Mouse (Mus musculus): Measurements from ENCODE around the gene Nlrp14. TPM values are rescaled to one million over a fixed set of nuclear protein-coding genes. Genes with fewer than 3 reads are reported as not detected.

The Nlrp14 gene
- polyA plus RNA-seq, 1 experiment: not detected

- Histone ChIP-seq H3K36me3 (ENCODE audit: control insufficient read depth, insufficient read depth, low read length) (no peaks in the 10 kb centered on the region), H3K4me1 (ENCODE audit: control insufficient read depth, insufficient read depth, low read length) (no peaks in the 10 kb centered on the region), H3K27me3 (replicated peaks; ENCODE audit: control insufficient read depth, insufficient read depth, low read length) (peaks cover 8% of the 10 kb centered on the region), H3K4me3 (ENCODE audit: insufficient read depth, low read depth, low read length) (no peak overlapping the region), H3K27ac (ENCODE audit: insufficient read depth, low read depth, low read length) (no peak overlapping the region)
- no peak for TF ChIP-seq POLR2A (IDR thresholded peaks at IDR 0.05; ENCODE audit: low read depth, low read length)
- no peak for TF ChIP-seq CTCF (conservative IDR thresholded peaks at IDR 0.05; ENCODE audit: insufficient read depth, insufficient read length, low read depth, low read length)
- WGBS: 29% methylated on average over 77 of the region's 77 CpGs
- peak; percentile 15 for DNase-seq
These were observed 43.4 kb downstream of the Nlrp14 start for GRCm38 (mm10) chr7:107210126-107210576.

- no peak overlapping the region for H3K27ac ChIP-seq (ENCODE audit: insufficient read depth, low read depth, low read length)
- H3K4me1 ChIP-seq (ENCODE audit: control insufficient read depth, insufficient read depth, low read length): no peaks in the 10 kb centered on the region
- H3K36me3 ChIP-seq (ENCODE audit: control insufficient read depth, insufficient read depth, low read length): no peaks in the 10 kb centered on the region
- TF ChIP-seq CTCF (conservative IDR thresholded peaks at IDR 0.05; ENCODE audit: insufficient read depth, insufficient read length, low read depth, low read length): peak; percentile 50
- no peak for TF ChIP-seq POLR2A (IDR thresholded peaks at IDR 0.05; ENCODE audit: low read depth, low read length)
- no peak overlapping the region for H3K4me3 ChIP-seq (ENCODE audit: insufficient read depth, low read depth, low read length)
- peak; percentile 39 for DNase-seq
- H3K27me3 ChIP-seq (replicated peaks; ENCODE audit: control insufficient read depth, insufficient read depth, low read length): no peaks in the 10 kb centered on the region; the same call in 1 of the 2 replicates
These were observed 48.9 kb downstream of the Nlrp14 start for GRCm38 (mm10) chr7:107215723-107216122.

- H3K36me3 ChIP-seq (ENCODE audit: control insufficient read depth, insufficient read depth, low read length): no peaks in the 10 kb centered on the region
- WGBS: 77% methylated on average over 2 of the region's 2 CpGs
- DNase-seq: no peak
- TF ChIP-seq POLR2A (IDR thresholded peaks at IDR 0.05; ENCODE audit: low read depth, low read length) (no peak), CTCF (conservative IDR thresholded peaks at IDR 0.05; ENCODE audit: insufficient read depth, insufficient read length, low read depth, low read length) (0 out of 2 replicates have a peak, but pooled peaks have one; percentile 8)
- H3K4me3 ChIP-seq (ENCODE audit: insufficient read depth, low read depth, low read length): no peak overlapping the region
- H3K27me3 ChIP-seq (replicated peaks; ENCODE audit: control insufficient read depth, insufficient read depth, low read length): no peaks in the 10 kb centered on the region
- H3K4me1 ChIP-seq (ENCODE audit: control insufficient read depth, insufficient read depth, low read length): no peaks in the 10 kb centered on the region
- no peak overlapping the region for H3K27ac ChIP-seq (ENCODE audit: insufficient read depth, low read depth, low read length)
These were observed 50.1 kb downstream of the Nlrp14 start for GRCm38 (mm10) chr7:107216845-107217244.

GRCm38 (mm10) chr7:107236854-107237253, 70.1 kb downstream of the Nlrp14 start:
- no peak overlapping the region for H3K4me3 ChIP-seq (ENCODE audit: insufficient read depth, low read depth, low read length)
- no peak for DNase-seq
- no peaks in the 10 kb centered on the region for H3K36me3 ChIP-seq (ENCODE audit: control insufficient read depth, insufficient read depth, low read length)
- no peak for TF ChIP-seq CTCF (conservative IDR thresholded peaks at IDR 0.05; ENCODE audit: insufficient read depth, insufficient read length, low read depth, low read length)
- no peak for TF ChIP-seq POLR2A (IDR thresholded peaks at IDR 0.05; ENCODE audit: low read depth, low read length)
- H3K27ac ChIP-seq (ENCODE audit: insufficient read depth, low read depth, low read length): no peak overlapping the region
- 49% methylated on average over 3 of the region's 3 CpGs for WGBS
- H3K4me1 ChIP-seq (ENCODE audit: control insufficient read depth, insufficient read depth, low read length): no peaks in the 10 kb centered on the region
- H3K27me3 ChIP-seq (replicated peaks; ENCODE audit: control insufficient read depth, insufficient read depth, low read length): no peaks in the 10 kb centered on the region

GRCm38 (mm10) chr7:107237498-107237897, 70.7 kb downstream of the Nlrp14 start:
- H3K4me3 ChIP-seq (ENCODE audit: insufficient read depth, low read depth, low read length): no peak overlapping the region
- H3K36me3 ChIP-seq (ENCODE audit: control insufficient read depth, insufficient read depth, low read length): no peaks in the 10 kb centered on the region
- WGBS: 57% methylated on average over 3 of the region's 3 CpGs
- H3K27ac ChIP-seq (ENCODE audit: insufficient read depth, low read depth, low read length): no peak overlapping the region
- no peaks in the 10 kb centered on the region for H3K4me1 ChIP-seq (ENCODE audit: control insufficient read depth, insufficient read depth, low read length)
- H3K27me3 ChIP-seq (replicated peaks; ENCODE audit: control insufficient read depth, insufficient read depth, low read length): no peaks in the 10 kb centered on the region
- no peak for DNase-seq
- no peak for TF ChIP-seq CTCF (conservative IDR thresholded peaks at IDR 0.05; ENCODE audit: insufficient read depth, insufficient read length, low read depth, low read length)
- no peak for TF ChIP-seq POLR2A (IDR thresholded peaks at IDR 0.05; ENCODE audit: low read depth, low read length)

- DNase-seq: no peak
- Histone ChIP-seq H3K36me3 (ENCODE audit: control insufficient read depth, insufficient read depth, low read length) (no peaks in the 10 kb centered on the region), H3K27ac (ENCODE audit: insufficient read depth, low read depth, low read length) (no peak overlapping the region), H3K27me3 (replicated peaks; ENCODE audit: control insufficient read depth, insufficient read depth, low read length) (no peaks in the 10 kb centered on the region), H3K4me1 (ENCODE audit: control insufficient read depth, insufficient read depth, low read length) (no peaks in the 10 kb centered on the region), H3K4me3 (ENCODE audit: insufficient read depth, low read depth, low read length) (no peak overlapping the region)
- TF ChIP-seq POLR2A (IDR thresholded peaks at IDR 0.05; ENCODE audit: low read depth, low read length): no peak
- no peak for TF ChIP-seq CTCF (conservative IDR thresholded peaks at IDR 0.05; ENCODE audit: insufficient read depth, insufficient read length, low read depth, low read length)
- WGBS: 86% methylated on average over 5 of the region's 5 CpGs
These were observed 74.6 kb downstream of the Nlrp14 start for GRCm38 (mm10) chr7:107241371-107241883.

Other genes with a start within 250 kb of the Nlrp14 start
- gene Olfr709-ps1, start 234.8 kb upstream of the Nlrp14 start, polyA plus RNA-seq (2012; rRNA removed): not detected in 2 replicates
- not detected in 2 replicates for gene Olfr710, start 218.7 kb upstream of the Nlrp14 start, polyA plus RNA-seq (2012; rRNA removed)
- not detected in 2 replicates for gene Olfr6, start 203.1 kb upstream of the Nlrp14 start, polyA plus RNA-seq (2012; rRNA removed)
- not detected in 2 replicates for gene Olfr711, start 191.5 kb upstream of the Nlrp14 start, polyA plus RNA-seq (2012; rRNA removed)
- not detected in 2 replicates for gene Olfr2, start 160.9 kb upstream of the Nlrp14 start, polyA plus RNA-seq (2012; rRNA removed)
- not detected in 2 replicates for gene Olfr713, start 135.8 kb upstream of the Nlrp14 start, polyA plus RNA-seq (2012; rRNA removed)
- gene Olfr714, start 96.0 kb upstream of the Nlrp14 start, polyA plus RNA-seq (2012; rRNA removed): not detected in 2 replicates
- not detected in 2 replicates for gene Olfr17, start 73.8 kb upstream of the Nlrp14 start, polyA plus RNA-seq (2012; rRNA removed)
- gene Olfr715b, start 56.6 kb upstream of the Nlrp14 start, polyA plus RNA-seq (2012; rRNA removed): not detected in 2 replicates
- not detected in 2 replicates for gene Olfr715, start 35.9 kb upstream of the Nlrp14 start, polyA plus RNA-seq (2012; rRNA removed)
- gene Olfr716, start 28.7 kb upstream of the Nlrp14 start, polyA plus RNA-seq (2012; rRNA removed): not detected in 2 replicates
- not detected in 2 replicates for gene Rbmxl2, start 42.5 kb downstream of the Nlrp14 start, polyA plus RNA-seq (2012; rRNA removed)
- gene Syt9, start 203.7 kb downstream of the Nlrp14 start, polyA plus RNA-seq (2012; rRNA removed): 1.1 TPM in 2 replicates